Mouse (Mus musculus): ENCODE measurements around the gene Samsn1. TPM values are rescaled to one million over a fixed set of nuclear protein-coding genes. Genes with fewer than 3 reads are reported as not detected.

The Samsn1 gene
- polyA plus RNA-seq, 1 experiment from 2014 or later: 2.0 TPM

GRCm38 (mm10) chr16:75899885-75900620 lies 122.0 kb downstream of the Samsn1 start:
- Histone ChIP-seq H3K4me3 (no peak overlapping the region), H3K9me3 (no peaks in the 10 kb centered on the region), H3K9ac (no peak overlapping the region), H3K4me1 (no peaks in the 10 kb centered on the region), H3K27me3 (replicated peaks) (no peaks in the 10 kb centered on the region), H3K36me3 (no peaks in the 10 kb centered on the region), H3K4me2 (replicated peaks) (no peak overlapping the region), H3K27ac (no peak overlapping the region)
- WGBS: 88% methylated on average over 3 of the region's 3 CpGs
- ATAC-seq (ENCODE audit: low FRiP score, low read depth): no peak

GRCm38 (mm10) chr16:75897828-75898367 lies 124.2 kb downstream of the Samsn1 start:
- Histone ChIP-seq H3K4me1 (no peaks in the 10 kb centered on the region), H3K27me3 (replicated peaks) (no peaks in the 10 kb centered on the region), H3K27ac (no peak overlapping the region), H3K9me3 (no peaks in the 10 kb centered on the region), H3K4me2 (replicated peaks) (no peak overlapping the region), H3K36me3 (no peaks in the 10 kb centered on the region), H3K9ac (no peak overlapping the region), H3K4me3 (no peak overlapping the region)
- ATAC-seq (ENCODE audit: low FRiP score, low read depth): no peak
- 68% methylated on average over 4 of the region's 4 CpGs for WGBS

GRCm38 (mm10) chr16:75894263-75894901 lies 127.7 kb downstream of the Samsn1 start:
- no peak overlapping the region for H3K4me2 ChIP-seq (replicated peaks)
- no peak overlapping the region for H3K27ac ChIP-seq
- H3K27me3 ChIP-seq (replicated peaks): no peaks in the 10 kb centered on the region
- no peak overlapping the region for H3K4me3 ChIP-seq
- ATAC-seq (ENCODE audit: low FRiP score, low read depth): no peak
- H3K4me1 ChIP-seq: no peaks in the 10 kb centered on the region
- 88% methylated on average over 5 of the region's 5 CpGs for WGBS
- no peak overlapping the region for H3K9ac ChIP-seq
- H3K9me3 ChIP-seq: no peaks in the 10 kb centered on the region
- no peaks in the 10 kb centered on the region for H3K36me3 ChIP-seq

- H3K27me3 ChIP-seq (replicated peaks): no peaks in the 10 kb centered on the region
- no peak for ATAC-seq (ENCODE audit: low FRiP score, low read depth)
- H3K4me1 ChIP-seq: no peaks in the 10 kb centered on the region
- H3K4me3 ChIP-seq: no peak overlapping the region
- 83% methylated on average over 1 of the region's 1 CpGs for WGBS
- H3K4me2 ChIP-seq (replicated peaks): no peak overlapping the region
- H3K9ac ChIP-seq: no peak overlapping the region
- H3K27ac ChIP-seq: no peak overlapping the region
- H3K9me3 ChIP-seq: no peaks in the 10 kb centered on the region
- no peaks in the 10 kb centered on the region for H3K36me3 ChIP-seq
These were observed 128.6 kb downstream of the Samsn1 start for GRCm38 (mm10) chr16:75893470-75893869.

GRCm38 (mm10) chr16:75889081-75889646 lies 132.9 kb downstream of the Samsn1 start:
- H3K9ac ChIP-seq: no peak overlapping the region
- WGBS: 72% methylated on average over 6 of the region's 6 CpGs
- H3K27ac ChIP-seq: no peak overlapping the region
- no peak for ATAC-seq (ENCODE audit: low FRiP score, low read depth)
- H3K4me2 ChIP-seq (replicated peaks): no peak overlapping the region
- no peaks in the 10 kb centered on the region for H3K36me3 ChIP-seq
- H3K9me3 ChIP-seq: no peaks in the 10 kb centered on the region
- no peaks in the 10 kb centered on the region for H3K4me1 ChIP-seq
- no peaks in the 10 kb centered on the region for H3K27me3 ChIP-seq (replicated peaks)
- no peak overlapping the region for H3K4me3 ChIP-seq

- WGBS: 81% methylated on average over 6 of the region's 6 CpGs
- H3K27ac ChIP-seq: no peak overlapping the region
- H3K9ac ChIP-seq: no peak overlapping the region
- H3K27me3 ChIP-seq (replicated peaks): no peaks in the 10 kb centered on the region
- no peak overlapping the region for H3K4me2 ChIP-seq (replicated peaks)
- H3K4me1 ChIP-seq: no peaks in the 10 kb centered on the region
- no peak for ATAC-seq (ENCODE audit: low FRiP score, low read depth)
- no peaks in the 10 kb centered on the region for H3K9me3 ChIP-seq
- no peaks in the 10 kb centered on the region for H3K36me3 ChIP-seq
- no peak overlapping the region for H3K4me3 ChIP-seq
These were observed 134.9 kb downstream of the Samsn1 start for GRCm38 (mm10) chr16:75887203-75887602.

- ATAC-seq (ENCODE audit: low FRiP score, low read depth): no peak
- WGBS: 86% methylated on average over 2 of the region's 2 CpGs
- H3K4me1 ChIP-seq: no peaks in the 10 kb centered on the region
- H3K36me3 ChIP-seq: no peaks in the 10 kb centered on the region
- no peak overlapping the region for H3K9ac ChIP-seq
- H3K27ac ChIP-seq: no peak overlapping the region
- H3K27me3 ChIP-seq (replicated peaks): no peaks in the 10 kb centered on the region
- H3K9me3 ChIP-seq: no peaks in the 10 kb centered on the region
- no peak overlapping the region for H3K4me3 ChIP-seq
- no peak overlapping the region for H3K4me2 ChIP-seq (replicated peaks)
These were observed 143.2 kb downstream of the Samsn1 start for GRCm38 (mm10) chr16:75878885-75879284.

- Histone ChIP-seq H3K36me3 (no peaks in the 10 kb centered on the region), H3K9me3 (no peaks in the 10 kb centered on the region), H3K4me3 (no peak overlapping the region), H3K9ac (no peak overlapping the region), H3K27me3 (replicated peaks) (no peaks in the 10 kb centered on the region), H3K4me1 (no peaks in the 10 kb centered on the region), H3K27ac (no peak overlapping the region), H3K4me2 (replicated peaks) (no peak overlapping the region)
- ATAC-seq (ENCODE audit: low FRiP score, low read depth): no peak
- WGBS: 74% methylated on average over 3 of the region's 3 CpGs
These were observed 144.9 kb downstream of the Samsn1 start for GRCm38 (mm10) chr16:75877170-75877569.

- Histone ChIP-seq H3K36me3 (no peaks in the 10 kb centered on the region), H3K9ac (no peak overlapping the region), H3K4me2 (replicated peaks) (no peak overlapping the region), H3K27ac (no peak overlapping the region), H3K27me3 (replicated peaks) (no peaks in the 10 kb centered on the region), H3K4me1 (no peaks in the 10 kb centered on the region), H3K9me3 (no peaks in the 10 kb centered on the region), H3K4me3 (no peak overlapping the region)
- ATAC-seq (ENCODE audit: low FRiP score, low read depth): no peak
- WGBS: 77% methylated on average over 4 of the region's 4 CpGs
These were observed 146.2 kb downstream of the Samsn1 start for GRCm38 (mm10) chr16:75875896-75876295.

- H3K4me3 ChIP-seq: no peak overlapping the region
- no peaks in the 10 kb centered on the region for H3K27me3 ChIP-seq (replicated peaks)
- no peak overlapping the region for H3K27ac ChIP-seq
- 86% methylated on average over 2 of the region's 2 CpGs for WGBS
- no peaks in the 10 kb centered on the region for H3K36me3 ChIP-seq
- H3K9me3 ChIP-seq: no peaks in the 10 kb centered on the region
- H3K9ac ChIP-seq: no peak overlapping the region
- no peak overlapping the region for H3K4me2 ChIP-seq (replicated peaks)
- no peaks in the 10 kb centered on the region for H3K4me1 ChIP-seq
- ATAC-seq (ENCODE audit: low FRiP score, low read depth): no peak
These were observed 147.6 kb downstream of the Samsn1 start for GRCm38 (mm10) chr16:75874508-75874907.

- no peak overlapping the region for H3K9ac ChIP-seq
- ATAC-seq (ENCODE audit: low FRiP score, low read depth): no peak
- WGBS: 79% methylated on average over 8 of the region's 8 CpGs
- no peak overlapping the region for H3K4me2 ChIP-seq (replicated peaks)
- no peak overlapping the region for H3K4me3 ChIP-seq
- no peaks in the 10 kb centered on the region for H3K9me3 ChIP-seq
- H3K4me1 ChIP-seq: no peaks in the 10 kb centered on the region
- H3K36me3 ChIP-seq: no peaks in the 10 kb centered on the region
- H3K27ac ChIP-seq: no peak overlapping the region
- no peaks in the 10 kb centered on the region for H3K27me3 ChIP-seq (replicated peaks)
These were observed 149.8 kb downstream of the Samsn1 start for GRCm38 (mm10) chr16:75872241-75872640.

- 88% methylated on average over 6 of the region's 6 CpGs for WGBS
These were observed 154.7 kb downstream of the Samsn1 start for GRCm38 (mm10) chr16:75867400-75867799.

More at GRCm38 (mm10) chr16:75867400-75867799, 154.7 kb downstream of the Samsn1 start:
- no peaks in the 10 kb centered on the region for H3K36me3 ChIP-seq
- H3K4me1 ChIP-seq: no peaks in the 10 kb centered on the region
- no peak for ATAC-seq (ENCODE audit: low FRiP score, low read depth)
- no peaks in the 10 kb centered on the region for H3K27me3 ChIP-seq (replicated peaks)
- no peak overlapping the region for H3K4me3 ChIP-seq
- H3K27ac ChIP-seq: no peak overlapping the region
- H3K9ac ChIP-seq: no peak overlapping the region
- H3K9me3 ChIP-seq: no peaks in the 10 kb centered on the region
- H3K4me2 ChIP-seq (replicated peaks): no peak overlapping the region
